Mouse (Mus musculus) intestine, embryonic 14.5 days (tissue): ENCODE measurements around the gene Fbxl20. TPM values are rescaled to one million over a fixed set of nuclear protein-coding genes. Genes with fewer than 3 reads are reported as not detected.

ENCODE experiments used
- ATAC-seq: fragments of 200-750 bp; cut with Nextera tagmentation; replicated peaks from 2 replicates; pipeline ENCODE4 v1.8.0; 2017; ENCODE audit warnings: low read depth, moderate number of reproducible peaks, moderate TSS enrichment, moderate library complexity; ENCODE audit not compliant: low FRiP score, low TSS enrichment
- DNase-seq: peaks from one replicate; pipeline ENCODE4 v3.0.0-alpha.2; 2018; ENCODE audit warnings: low spot score
- H3K27ac ChIP-seq: fragments of 300-500 bp; sonication (generic); 2 replicates; pipeline ENCODE4 v1.5.1; 2014; ENCODE audit warnings: low read depth, mild to moderate bottlenecking, control low read depth
- H3K27me3 ChIP-seq: fragments of 300-500 bp; sonication (generic); replicated peaks from 2 replicates; pipeline ENCODE4 v1.6.1; 2014; ENCODE audit warnings: low read length, control low read depth; ENCODE audit not compliant: control insufficient read depth, insufficient read depth
- H3K36me3 ChIP-seq: fragments of 300-500 bp; sonication (generic); 2 replicates; pipeline ENCODE4 v1.6.1; 2014; ENCODE audit warnings: low read length, control low read depth; ENCODE audit not compliant: control insufficient read depth, insufficient read depth
- H3K4me1 ChIP-seq: fragments of 300-500 bp; sonication (generic); replicated peaks from 2 replicates; pipeline ENCODE4 v1.6.1; 2014; ENCODE audit warnings: low read length, control low read depth, mixed read lengths; ENCODE audit not compliant: control insufficient read depth, insufficient read depth
- H3K4me2 ChIP-seq: fragments of 300-500 bp; sonication (generic); 2 replicates; pipeline ENCODE4 v1.6.1; 2014; ENCODE audit warnings: low read length
- H3K4me3 ChIP-seq: fragments of 300-500 bp; sonication (generic); 2 replicates; pipeline ENCODE4 v1.5.1; 2014; ENCODE audit warnings: low read depth, low read length, control low read depth, mixed read lengths
- H3K9ac ChIP-seq: fragments of 300-500 bp; sonication (generic); 2 replicates; pipeline ENCODE4 v1.6.1; 2014; ENCODE audit warnings: mild to moderate bottlenecking, low read length
- H3K9me3 ChIP-seq: fragments of 300-500 bp; sonication (generic); 2 replicates; pipeline ENCODE4 v1.6.1; 2016; ENCODE audit warnings: low read length, control low read depth; ENCODE audit not compliant: control insufficient read depth
- WGBS: fragments of 180-500 bp; shearing (Covaris S2); extraction: QIAGEN DNeasy Blood & Tissue Kit; methylation state at CpG from one replicate; pipeline ENCODE4 v1.1.7; 2014; 5-methylcytosine and 5-hydroxymethylcytosine counted together
- polyA plus RNA-seq: library from polyadenylated mRNA; unstranded; fragments of >200 nt; fragmentation: Nextera tagmentation; extraction: Ambion mirVana; gene quantifications from 2 replicates; pipeline ENCODE4 v1.2.1, GENCODE M21; 2014

Fbxl20 gene
- polyA plus RNA-seq, 1 experiment from 2014 or later: 15.5 TPM

GRCm38 (mm10) chr11:98035977-98036377 lies 114.2 kb downstream of the Fbxl20 start:
- peak overlapping the region; percentile 17; the same call in 1 of the 2 replicates for H3K4me3 ChIP-seq
- DNase-seq (peak; percentile 64), ATAC-seq (peak; percentile 57; the same call in 1 of the 2 replicates)
- H3K9ac ChIP-seq: peak overlapping the region; percentile 35; the same call in 1 of the 2 replicates
- WGBS: under 1% methylated on average over 27 of the region's 27 CpGs
- no peaks in the 10 kb centered on the region for H3K9me3 ChIP-seq
- H3K27ac ChIP-seq: no peak overlapping the region
- H3K4me1 ChIP-seq: peaks cover 5% of the 10 kb centered on the region; the same call in 1 of the 2 replicates
- H3K4me2 ChIP-seq: peak overlapping the region; percentile 57
- peaks cover 3% of the 10 kb centered on the region for H3K36me3 ChIP-seq
- H3K27me3 ChIP-seq: peaks cover 13% of the 10 kb centered on the region

GRCm38 (mm10) chr11:98034840-98035239 lies 115.4 kb downstream of the Fbxl20 start:
- DNase-seq (no peak), ATAC-seq (no peak)
- Histone ChIP-seq H3K27ac (no peak overlapping the region), H3K9me3 (no peaks in the 10 kb centered on the region), H3K9ac (no peak overlapping the region), H3K4me3 (no peak overlapping the region), H3K27me3 (peaks cover 13% of the 10 kb centered on the region), H3K36me3 (peaks cover 15% of the 10 kb centered on the region), H3K4me2 (no peak overlapping the region), H3K4me1 (peaks cover 5% of the 10 kb centered on the region; the same call in 1 of the 2 replicates)
- 47% methylated on average over 4 of the region's 4 CpGs for WGBS

GRCm38 (mm10) chr11:98034061-98034460 lies 116.1 kb downstream of the Fbxl20 start:
- no peak overlapping the region for H3K9ac ChIP-seq
- H3K4me1 ChIP-seq: peaks cover 5% of the 10 kb centered on the region; the same call in 1 of the 2 replicates
- no peak for ATAC-seq
- H3K9me3 ChIP-seq: no peaks in the 10 kb centered on the region
- 87% methylated on average over 5 of the region's 5 CpGs for WGBS
- DNase-seq: no peak
- H3K36me3 ChIP-seq: peaks cover 22% of the 10 kb centered on the region
- no peak overlapping the region for H3K4me3 ChIP-seq
- no peak overlapping the region for H3K4me2 ChIP-seq
- H3K27ac ChIP-seq: no peak overlapping the region
- peaks cover 13% of the 10 kb centered on the region for H3K27me3 ChIP-seq

Other genes with a start within 250 kb of the Fbxl20 start
- gene Plxdc1, start 164.0 kb downstream of the Fbxl20 start, polyA plus RNA-seq: 0.09 and 0.30 TPM in 2 replicates
- 9.6 and 13.8 TPM in 2 replicates for gene Arl5c, start 154.2 kb downstream of the Fbxl20 start, polyA plus RNA-seq
- gene Cacnb1, start 127.4 kb downstream of the Fbxl20 start, polyA plus RNA-seq: 7.5 and 8.0 TPM in 2 replicates
- gene Rpl19, start 123.7 kb downstream of the Fbxl20 start, polyA plus RNA-seq: 1,242 TPM in 2 replicates
- gene Stac2, start 96.9 kb downstream of the Fbxl20 start, polyA plus RNA-seq: 0.35 and 0.43 TPM in 2 replicates
- gene Med1, start 42.9 kb upstream of the Fbxl20 start, polyA plus RNA-seq: 57.1 and 63.2 TPM in 2 replicates
- 13.9 and 14.3 TPM in 2 replicates for gene Cdk12, start 52.7 kb upstream of the Fbxl20 start, polyA plus RNA-seq
- 0.05 and 0.07 TPM in 2 replicates for gene Neurod2, start 179.2 kb upstream of the Fbxl20 start, polyA plus RNA-seq
- gene Ppp1r1b, start 198.0 kb upstream of the Fbxl20 start, polyA plus RNA-seq: 21.4 and 22.6 TPM in 2 replicates
- 40.5 and 44.8 TPM in 2 replicates for gene Stard3, start 208.0 kb upstream of the Fbxl20 start, polyA plus RNA-seq
- gene Tcap, start 233.4 kb upstream of the Fbxl20 start, polyA plus RNA-seq: not detected in 2 replicates
- not detected in 2 replicates for gene Pnmt, start 236.0 kb upstream of the Fbxl20 start, polyA plus RNA-seq